In the genomic region with DNA sequence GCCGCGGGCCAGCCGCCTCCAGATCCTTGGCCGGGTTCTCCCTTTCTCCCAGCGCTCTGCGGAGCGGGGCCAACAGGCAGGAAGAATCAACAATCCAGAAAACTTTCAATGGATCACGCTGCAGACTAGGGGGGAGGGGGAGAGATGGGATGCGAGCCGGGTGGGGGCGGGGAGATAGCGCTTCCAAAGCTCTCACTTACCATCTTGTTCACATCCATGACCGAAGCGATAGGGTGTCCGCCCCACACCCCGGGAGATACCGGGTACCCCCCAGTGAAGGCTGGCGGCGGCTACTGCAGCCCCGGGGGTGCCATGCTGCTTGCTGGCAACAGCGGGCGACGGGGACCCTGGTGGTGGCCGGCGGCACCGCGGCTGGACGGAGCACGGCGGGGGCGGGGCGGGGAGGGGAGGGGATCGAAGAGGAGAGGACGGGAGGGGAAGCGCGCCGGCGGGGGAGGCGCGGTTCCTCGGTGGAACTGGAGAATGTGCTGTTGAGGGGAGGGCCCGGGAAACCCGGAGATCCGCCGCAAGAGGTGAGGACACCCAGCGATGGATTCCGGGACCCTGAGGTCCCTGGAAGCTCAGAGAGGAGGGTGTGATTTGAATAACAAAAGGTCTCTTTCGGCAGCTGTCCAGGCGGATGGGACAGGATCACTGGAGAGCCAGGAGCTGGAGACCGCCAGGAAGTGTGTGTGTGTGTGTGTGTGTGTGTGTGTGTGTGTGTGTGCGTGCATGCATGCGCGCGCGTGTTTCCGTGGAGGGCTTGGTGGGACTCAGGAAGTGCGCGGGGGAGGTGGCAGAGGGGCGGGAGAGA, we compare ENCODE assay signal across 9 mouse cellular contexts. TPM values are rescaled to one million over a fixed set of nuclear protein-coding genes. Genes with fewer than 3 reads are reported as not detected.
DNase-seq lines count a peak whose midpoint lies in the region; ATAC-seq and TF ChIP-seq lines count a peak whose summit lies in the region.
"Had no signal": no experiment of that assay in that cellular context is flagged by ENCODE, and none has a peak within 500 bp of the region (broad histone marks: within the 10 kb centered on the region; RNA-seq: fewer than 3 reads in every experiment).

No protein-coding gene starts in this region.

- peak overlapping the region; percentile 70 for H3K9ac ChIP-seq in heart, adult 2 months (ENCODE audit: low read depth, low read length)
- H3K9ac ChIP-seq in limb, embryonic 12.5 days (replicated peaks): peak overlapping the region; percentile 74
- H3K9ac ChIP-seq in midbrain, embryonic 12.5 days (replicated peaks): peak overlapping the region; percentile 73

- H3K79me2 ChIP-seq in heart, adult 2 months (replicated peaks; ENCODE audit: control insufficient read depth, insufficient read depth, low read length): no peaks in the 10 kb centered on the region

- no peaks in the 10 kb centered on the region for H3K4me1 ChIP-seq in erythroblast, embryonic 14.5 days (ENCODE audit: control insufficient read depth)
- H3K4me1 ChIP-seq in embryonic facial prominence, embryonic 10.5 days: peaks cover 45% of the 10 kb centered on the region
- H3K4me1 ChIP-seq in heart, adult 2 months (ENCODE audit: control insufficient read depth, insufficient read depth, low read length): peaks cover 10% of the 10 kb centered on the region
- no peaks in the 10 kb centered on the region for H3K4me1 ChIP-seq in kidney, adult 2 months (ENCODE audit: control insufficient read depth, insufficient read depth, low read length)
- H3K4me1 ChIP-seq in limb, embryonic 12.5 days (replicated peaks): peaks cover 28% of the 10 kb centered on the region
- peaks cover 25% of the 10 kb centered on the region for H3K4me1 ChIP-seq in midbrain, embryonic 12.5 days

- ATAC-seq in erythroblast, adult 5-6 weeks (replicated peaks; ENCODE audit: low FRiP score, poor library complexity, severe bottlenecking): no peak
- ATAC-seq in limb, embryonic 12.5 days (ENCODE audit: insufficient number of reproducible peaks, insufficient read depth, low FRiP score, low TSS enrichment, low read depth): peak; percentile 62
- ATAC-seq in midbrain, embryonic 12.5 days (ENCODE audit: low FRiP score, low read depth): peak; percentile 86

- WGBS in embryonic facial prominence, embryonic 10.5 days: under 1% methylated on average over 59 of the region's 59 CpGs
- 2% methylated on average over 37 of the region's 59 CpGs for WGBS in heart, adult 2 months
- WGBS in kidney, adult 2 months: 1% methylated on average over 54 of the region's 59 CpGs
- 2% methylated on average over 55 of the region's 59 CpGs for WGBS in limb, embryonic 12.5 days
- under 1% methylated on average over 36 of the region's 59 CpGs for whole genome bisulfite sequencing in midbrain, embryonic 12.5 days

- H3K9me3 ChIP-seq in erythroblast, embryonic 14.5 days (ENCODE audit: control insufficient read depth, low read length): no peaks in the 10 kb centered on the region
- H3K9me3 ChIP-seq in embryonic facial prominence, embryonic 10.5 days: no peaks in the 10 kb centered on the region; the same call in 1 of the 2 replicates
- H3K9me3 ChIP-seq in limb, embryonic 12.5 days: no peaks in the 10 kb centered on the region
- H3K9me3 ChIP-seq in midbrain, embryonic 12.5 days: no peaks in the 10 kb centered on the region
- H3K9me3 ChIP-seq: G1E had no signal

- peak overlapping the region; percentile 20 for H3K4me3 ChIP-seq in erythroblast, embryonic 14.5 days (replicated peaks)
- H3K4me3 ChIP-seq in embryonic facial prominence, embryonic 10.5 days: peak overlapping the region; percentile 79
- H3K4me3 ChIP-seq in heart, adult 2 months: peak overlapping the region; percentile 64
- peak overlapping the region; percentile 86 for H3K4me3 ChIP-seq in kidney, adult 2 months (ENCODE audit: insufficient read depth, low read depth, low read length)
- H3K4me3 ChIP-seq in limb, embryonic 12.5 days (replicated peaks): peak overlapping the region; percentile 68
- peak overlapping the region; percentile 67 for H3K4me3 ChIP-seq in midbrain, embryonic 12.5 days

- DNase-seq in embryonic facial prominence, embryonic 10.5 days (ENCODE audit: low spot score): peak; percentile 94
- DNase-seq in heart, adult 2 months: peak; percentile 83 to 85
- peak; percentile 89 for DNase-seq in kidney, adult 2 months
- DNase-seq in skeletal muscle tissue, adult 2 months (ENCODE audit: low read depth, low spot score): peak; percentile 38

- H3K36me3 ChIP-seq in erythroblast, embryonic 14.5 days (ENCODE audit: control insufficient read depth): no peaks in the 10 kb centered on the region
- peaks cover 22% of the 10 kb centered on the region for H3K36me3 ChIP-seq in embryonic facial prominence, embryonic 10.5 days (replicated peaks)
- H3K36me3 ChIP-seq in heart, adult 2 months (ENCODE audit: control insufficient read depth, insufficient read depth, low read length): no peaks in the 10 kb centered on the region
- no peaks in the 10 kb centered on the region for H3K36me3 ChIP-seq in kidney, adult 2 months (ENCODE audit: control insufficient read depth, insufficient read depth, low read length)
- H3K36me3 ChIP-seq in limb, embryonic 12.5 days: no peaks in the 10 kb centered on the region
- no peaks in the 10 kb centered on the region for H3K36me3 ChIP-seq in midbrain, embryonic 12.5 days
- H3K36me3 ChIP-seq: G1E had no signal

- H3K27me3 ChIP-seq in erythroblast, embryonic 14.5 days (ENCODE audit: control insufficient read depth): peaks cover 36% of the 10 kb centered on the region
- no peaks in the 10 kb centered on the region for H3K27me3 ChIP-seq in embryonic facial prominence, embryonic 10.5 days (replicated peaks; ENCODE audit: low read depth, poor library complexity, severe bottlenecking)
- H3K27me3 ChIP-seq in heart, adult 2 months (ENCODE audit: control insufficient read depth, insufficient read depth, low read length): no peaks in the 10 kb centered on the region
- peaks cover 3% of the 10 kb centered on the region; the same call in 1 of the 2 replicates for H3K27me3 ChIP-seq in kidney, adult 2 months (replicated peaks; ENCODE audit: control insufficient read depth, insufficient read depth, low read length)
- no peaks in the 10 kb centered on the region for H3K27me3 ChIP-seq in limb, embryonic 12.5 days
- H3K27me3 ChIP-seq in midbrain, embryonic 12.5 days: no peaks in the 10 kb centered on the region

- TF ChIP-seq EP300 in heart, adult 2 months (IDR thresholded peaks at IDR 0.05; ENCODE audit: insufficient read depth, low read depth, low read length): peak; percentile 76

- TF ChIP-seq CTCF in heart, adult 2 months (IDR thresholded peaks at IDR 0.05): peak; percentile 73
- TF ChIP-seq CTCF in kidney, adult 2 months (conservative IDR thresholded peaks at IDR 0.05; ENCODE audit: insufficient read depth, insufficient read length, low read depth, low read length): 0 out of 2 replicates have a peak, but pooled peaks have one; percentile 18

- H3K27ac ChIP-seq in embryonic facial prominence, embryonic 10.5 days (replicated peaks): peak overlapping the region; percentile 93
- H3K27ac ChIP-seq in heart, adult 2 months: peak overlapping the region; percentile 77
- H3K27ac ChIP-seq in kidney, adult 2 months (ENCODE audit: insufficient read depth, low read depth, low read length): peak overlapping the region; percentile 39
- peak overlapping the region; percentile 89 for H3K27ac ChIP-seq in limb, embryonic 12.5 days
- peak overlapping the region; percentile 95 for H3K27ac ChIP-seq in midbrain, embryonic 12.5 days (replicated peaks)

- no peak for TF ChIP-seq POLR2A in heart, adult 2 months (IDR thresholded peaks at IDR 0.05; ENCODE audit: insufficient read depth, low read depth, low read length)
- no peak for TF ChIP-seq POLR2A in kidney, adult 2 months (IDR thresholded peaks at IDR 0.05; ENCODE audit: low read depth, low read length)

- intact Hi-C loops in heart, adult 2 months (cut with DNase I): loop anchor here (1.0 to 2.0 kb wide), 2 partner anchors 29 to 44 kb away; no protein-coding TSS in a partner anchor

- H3K4me2 ChIP-seq in limb, embryonic 12.5 days: peak overlapping the region; percentile 87
- H3K4me2 ChIP-seq in midbrain, embryonic 12.5 days (replicated peaks): peak overlapping the region; percentile 80

RNA-seq across cellular contexts. Expression of a gene that starts 55.8 kb away (rescaled TPM):
- 0.07 TPM in 1 of 2 replicates, not detected in the other for polyA plus RNA-seq in erythroblast, embryonic 14.5 days (2012)
- 1.2 and 5.0 TPM in 2 replicates for total RNA-seq in erythroblast, adult 5-6 weeks (2015; ENCODE audit: low replicate concordance)
- total RNA-seq in erythroblast, adult 5-6 weeks (2017; ENCODE audit: low replicate concordance): 1.3 and 4.9 TPM in 2 replicates
- 64.6 and 66.1 TPM in 2 replicates for polyA plus RNA-seq in embryonic facial prominence, embryonic 10.5 days (2016; fragmentation: Nextera tagmentation; extraction: Ambion mirVana)
- total RNA-seq in heart, adult 2 months (2021): 10 to 100 TPM; 25.0 to 29.6 TPM
- polyA plus RNA-seq in heart, adult 2 months (2012; rRNA removed): 22.2 and 34.4 TPM in 2 replicates
- polyA plus RNA-seq in kidney, adult 2 months (2012; rRNA removed): 14.1 and 16.6 TPM in 2 replicates
- 50.7 and 54.8 TPM in 2 replicates for polyA plus RNA-seq in limb, embryonic 12.5 days (2016; fragmentation: Nextera tagmentation; extraction: Ambion mirVana)
- polyA plus RNA-seq in midbrain, embryonic 12.5 days (2016; fragmentation: Nextera tagmentation; extraction: Ambion mirVana): 68.4 and 69.7 TPM in 2 replicates
- polyA plus RNA-seq: G1E had no signal

Comparison
In these comparisons a context has a peak if more than half of its experiments do, and no peak if none do; other contexts are left out.
1. H3K4me3 ChIP-seq: peak in every context shown above with its lines; median percentile 86 in kidney, adult 2 months; 79 in embryonic facial prominence, embryonic 10.5 days; 68 in limb, embryonic 12.5 days; 67 in midbrain, embryonic 12.5 days; 64 in heart, adult 2 months; 20 in erythroblast, embryonic 14.5 days.
2. DNase-seq: peak in every context shown above with its lines; median percentile 94 in embryonic facial prominence, embryonic 10.5 days; 89 in kidney, adult 2 months; 84 in heart, adult 2 months; 38 in skeletal muscle tissue, adult 2 months.
3. H3K27ac ChIP-seq: peak in every context shown above with its lines; median percentile 95 in midbrain, embryonic 12.5 days; 93 in embryonic facial prominence, embryonic 10.5 days; 89 in limb, embryonic 12.5 days; 77 in heart, adult 2 months; 39 in kidney, adult 2 months.
4. RNA of a gene that starts 55.8 kb away (polyA plus RNA-seq): 68.4 to 69.7 TPM in midbrain, embryonic 12.5 days, 64.6 to 66.1 TPM in embryonic facial prominence, embryonic 10.5 days, 50.7 to 54.8 TPM in limb, embryonic 12.5 days, 22.2 to 34.4 TPM in heart, adult 2 months and 14.1 to 16.6 TPM in kidney, adult 2 months; 0.07 TPM in erythroblast, embryonic 14.5 days; every median in the first group is over 10 times any median in the second.
5. Peak in every context shown above with its lines, with median percentiles within 50 percentile points of each other: H3K9ac ChIP-seq.